Mouse (Mus musculus) E14TG2a.4 (cell line): ENCODE data around the gene Ssu2.

Experiments used
- CTCF ChIP-seq: conservative IDR thresholded peaks from 2 replicates; pipeline ENCODE4 v1.5.1; 2014; ENCODE audit warnings: low read length
- NANOG ChIP-seq: IDR thresholded peaks from 2 replicates; pipeline ENCODE4 v1.6.1; 2014; ENCODE audit warnings: borderline replicate concordance, low read length, mixed read lengths

DNA sequence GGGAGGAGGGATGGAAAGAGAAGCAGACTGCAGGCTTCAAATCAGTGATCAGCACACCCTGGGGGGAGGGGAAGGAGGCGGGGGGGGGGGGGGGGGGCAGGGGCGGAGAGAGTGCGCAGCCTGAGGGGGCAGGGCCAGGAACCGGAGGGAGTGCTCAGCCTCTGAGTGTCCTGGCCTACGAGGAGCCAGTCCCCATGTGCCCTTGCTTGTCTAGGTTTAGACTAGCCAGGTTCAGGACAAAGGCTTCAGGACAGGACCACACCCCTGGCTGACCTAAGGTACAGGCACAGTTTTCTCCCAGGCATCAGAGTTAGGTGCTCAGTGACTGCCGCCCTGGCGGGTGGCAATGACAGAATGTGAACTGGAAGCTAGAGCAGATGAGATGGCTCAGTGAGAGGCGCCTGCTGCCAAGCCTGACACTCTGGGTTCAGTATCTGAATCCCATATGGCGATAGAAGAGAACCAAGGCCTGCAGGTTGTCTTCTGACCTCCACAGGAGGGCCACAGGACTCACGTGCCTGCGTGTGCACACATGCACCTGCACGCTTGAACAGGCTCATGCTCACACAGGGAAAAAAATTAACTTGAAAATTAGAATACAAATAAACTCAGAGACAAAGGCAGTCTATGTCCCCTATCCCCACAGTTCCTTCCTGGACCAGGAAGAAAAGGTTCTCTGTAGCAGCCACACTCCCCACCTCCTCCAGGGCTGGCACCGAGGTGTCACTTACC, 12.0 kb downstream of the Ssu2 start:
- TF ChIP-seq CTCF (no peak), NANOG (no peak)
